Mouse (Mus musculus): ENCODE measurements around the gene Serpinb3d.
"Not testable (repeated sequence)": the region's sequence is repeated elsewhere in the genome, so short reads cannot be mapped to it uniquely, and the experiment has no call there.

Serpinb3d gene

DNA sequence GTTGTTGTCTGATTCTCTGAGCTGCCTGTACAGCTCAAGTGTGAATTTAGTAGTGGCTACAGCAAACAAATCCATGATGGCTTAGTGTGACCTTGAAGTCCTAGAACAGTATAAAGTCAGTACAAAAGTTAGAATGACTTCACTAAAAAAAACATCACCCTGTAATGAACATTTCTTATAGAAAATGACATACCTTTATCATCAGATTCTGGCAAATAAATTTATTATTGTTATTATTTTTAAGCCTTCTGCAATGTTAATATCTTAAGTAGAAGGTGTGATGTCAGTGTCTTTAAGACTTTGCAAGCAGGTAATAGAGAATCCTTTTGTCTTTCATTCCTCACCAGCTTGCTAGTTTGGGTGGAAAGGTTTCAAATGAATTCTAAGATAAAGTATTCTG lies at the start of gene Serpinb3d:
Gene Serpinb3d, minus strand, starts transcription at position 101 of the 400 bp plus-strand sequence.
- DNase-seq (ENCODE audit: extremely low spot score): no peak

DNA sequence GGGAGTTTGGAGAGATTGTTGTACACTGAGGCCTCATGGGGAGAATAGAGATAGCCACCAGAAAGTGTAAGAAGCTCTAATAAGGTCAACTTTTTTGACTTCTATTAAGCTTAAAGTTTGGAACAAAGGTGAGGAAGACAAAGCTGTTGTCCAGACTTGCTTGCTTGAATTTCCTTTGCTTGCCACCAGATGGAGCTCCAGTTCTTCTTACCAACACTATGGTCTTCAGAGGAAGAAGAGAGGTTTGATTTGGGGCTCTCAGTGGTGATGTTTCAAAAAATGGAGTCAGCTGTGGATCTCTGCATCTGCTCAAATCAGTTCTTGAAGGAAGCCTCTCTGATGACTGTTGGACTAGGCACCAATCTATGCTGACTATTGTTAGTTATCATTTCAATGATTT lies 44.1 kb upstream of the Serpinb3d start:
- DNase-seq (ENCODE audit: extremely low spot score): not testable (repeated sequence)

DNA sequence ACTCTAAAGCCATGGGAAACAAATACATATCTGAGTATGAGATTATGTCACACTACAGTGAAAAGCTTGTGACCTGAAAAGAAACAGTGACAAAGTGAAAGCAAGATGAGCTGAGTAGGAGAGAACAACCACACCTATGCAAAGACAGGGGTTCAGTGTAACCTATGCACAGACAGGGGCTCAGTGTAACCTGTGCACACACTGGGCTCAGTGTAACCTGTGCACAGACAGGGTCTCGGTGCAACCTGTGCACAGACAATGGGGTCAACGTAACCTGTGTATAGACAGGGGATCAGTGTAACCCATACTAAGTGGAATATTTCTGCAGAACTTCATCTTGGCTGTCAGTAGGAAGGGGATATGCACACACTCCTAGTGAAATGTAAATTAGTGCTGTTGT lies 15.1 kb upstream of the Serpinb3d start:
- DNase-seq (ENCODE audit: extremely low spot score): no peak

DNA sequence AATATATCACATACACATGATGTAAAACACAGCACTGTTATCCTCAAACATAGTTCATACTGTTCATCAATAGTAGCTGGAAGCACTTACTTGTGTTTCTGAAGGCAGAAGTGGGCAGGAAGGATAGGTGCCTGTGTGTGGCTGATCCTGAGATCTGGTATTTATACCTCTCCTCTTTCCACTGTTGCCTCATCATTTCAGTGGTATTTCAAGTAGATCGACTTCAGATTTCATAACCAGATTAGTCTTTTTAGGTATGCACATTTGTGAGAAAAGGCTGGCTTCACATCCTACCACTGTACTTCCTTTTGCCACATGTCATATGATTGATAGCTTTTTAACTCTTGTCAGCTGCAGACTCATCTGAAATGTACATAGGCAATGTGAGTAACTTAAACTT lies 31.1 kb downstream of the Serpinb3d start, which contains the start of gene Serpinb3a:
Gene Serpinb3a, minus strand, starts transcription at position 101 of the 400 bp plus-strand sequence.
- DNase-seq (ENCODE audit: extremely low spot score): no peak

DNA sequence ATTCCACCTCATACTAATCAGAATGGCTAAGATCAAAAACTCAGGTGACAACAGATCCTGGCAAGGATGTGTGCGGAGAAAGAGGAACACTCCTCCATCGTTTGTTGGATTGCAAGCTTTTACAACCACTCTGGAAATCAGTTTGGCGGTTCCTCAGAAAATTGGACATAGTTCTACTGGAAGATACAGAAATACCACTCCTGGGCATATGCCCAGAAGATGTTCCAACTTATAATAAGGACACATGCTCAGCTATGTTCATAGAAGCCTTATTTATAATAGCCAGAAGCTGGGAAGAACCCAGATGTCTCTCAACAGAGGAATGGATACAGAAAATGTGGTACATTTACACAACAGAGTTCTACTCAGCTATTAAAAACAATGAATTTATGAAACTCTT lies 49.1 kb downstream of the Serpinb3d start:
- DNase-seq (ENCODE audit: extremely low spot score): not testable (repeated sequence)

Data from embryo, embryonic 9.5 days (tissue).